8 mouse cellular contexts compared by ENCODE assay signal in genomic region chr5:116421791-116422481, GRCm38 (mm10). TPM values are rescaled to one million over a fixed set of nuclear protein-coding genes. Genes with fewer than 3 reads are reported as not detected.
DNase-seq lines count a peak whose midpoint lies in the region; ATAC-seq and TF ChIP-seq lines count a peak whose summit lies in the region.

No protein-coding gene starts in this region.

- DNase-seq in lung, adult 18-20 months = peak; percentile 48 to 64
- no peak for DNase-seq in lung, postnatal 10 days
- DNase-seq in midbrain, embryonic 14.5 days = no peak
- no peak for DNase-seq in c-Kit-positive CD71-positive TER-119-positive erythroid progenitor cells, embryonic 14.5 days (ENCODE audit: low spot score)
- DNase-seq in embryo, embryonic 10 days (ENCODE audit: low spot score) = no peak
- no peak for DNase-seq in spleen, postnatal 14 days (ENCODE audit: low spot score in 2 of 2)

- H3K4me2 ChIP-seq in intestine, embryonic 16.5 days (ENCODE audit: low read depth, low read length) = peak overlapping the region; percentile 63
- peak overlapping the region; percentile 51 for H3K4me2 ChIP-seq in midbrain, embryonic 14.5 days (ENCODE audit: low read length)

- 56% methylated on average over 22 of the region's 22 CpGs for WGBS in intestine, embryonic 16.5 days
- 57% methylated on average over 22 of the region's 22 CpGs for WGBS in midbrain, embryonic 14.5 days

- ATAC-seq in intestine, embryonic 16.5 days = no peak
- ATAC-seq in midbrain, embryonic 14.5 days (ENCODE audit: low FRiP score, low TSS enrichment) = no peak

- peak overlapping the region; percentile 46 for H3K4me3 ChIP-seq in embryonic fibroblast, embryonic 13.5 days (ENCODE audit: insufficient read depth, low read length)
- peak overlapping the region; percentile 43 for H3K4me3 ChIP-seq in intestine, embryonic 16.5 days (ENCODE audit: low read length)
- no peak overlapping the region for H3K4me3 ChIP-seq in midbrain, embryonic 14.5 days (replicated peaks; ENCODE audit: low read depth, low read length)

- peak; percentile 15; the same call in 1 of the 2 replicates for TF ChIP-seq POLR2A in embryonic fibroblast, embryonic 13.5 days (IDR thresholded peaks at IDR 0.05; ENCODE audit: low read depth, low read length)

- H3K36me3 ChIP-seq in intestine, embryonic 16.5 days (ENCODE audit: control insufficient read depth, insufficient read depth, low read length) = no peaks in the 10 kb centered on the region
- no peaks in the 10 kb centered on the region for H3K36me3 ChIP-seq in midbrain, embryonic 14.5 days (ENCODE audit: control insufficient read depth, insufficient read depth, low read length)

- H3K27me3 ChIP-seq in intestine, embryonic 16.5 days (replicated peaks; ENCODE audit: control insufficient read depth, insufficient read depth, low read length) = no peaks in the 10 kb centered on the region
- 0 out of 2 replicates have a peak, but pooled peaks cover 3% of the 10 kb centered on the region for H3K27me3 ChIP-seq in midbrain, embryonic 14.5 days (ENCODE audit: control insufficient read depth, insufficient read depth, low read length)

- H3K9ac ChIP-seq in intestine, embryonic 16.5 days (ENCODE audit: low read depth, low read length) = peak overlapping the region; percentile 63
- no peak overlapping the region for H3K9ac ChIP-seq in midbrain, embryonic 14.5 days (replicated peaks; ENCODE audit: low read length)

- H3K4me1 ChIP-seq in embryonic fibroblast, embryonic 13.5 days (ENCODE audit: control insufficient read depth, insufficient read depth, low read length) = peaks cover 3% of the 10 kb centered on the region
- H3K4me1 ChIP-seq in intestine, embryonic 16.5 days (ENCODE audit: control insufficient read depth, insufficient read depth, low read length) = peaks cover 13% of the 10 kb centered on the region
- H3K4me1 ChIP-seq in midbrain, embryonic 14.5 days (ENCODE audit: control insufficient read depth, insufficient read depth, low read length) = peaks cover 13% of the 10 kb centered on the region

- no peaks in the 10 kb centered on the region for H3K9me3 ChIP-seq in intestine, embryonic 16.5 days (ENCODE audit: control insufficient read depth, low read length)
- H3K9me3 ChIP-seq in midbrain, embryonic 14.5 days (ENCODE audit: control insufficient read depth, low read length) = no peaks in the 10 kb centered on the region

- peak overlapping the region; percentile 70 for H3K27ac ChIP-seq in embryonic fibroblast, embryonic 13.5 days (ENCODE audit: insufficient read depth, low read length)
- peak overlapping the region; percentile 64 for H3K27ac ChIP-seq in intestine, embryonic 16.5 days (ENCODE audit: low read length)
- no peak overlapping the region for H3K27ac ChIP-seq in midbrain, embryonic 14.5 days (replicated peaks; ENCODE audit: low read depth, low read length)

- TF ChIP-seq CTCF in embryonic fibroblast, embryonic 13.5 days (IDR thresholded peaks at IDR 0.05; ENCODE audit: borderline replicate concordance, insufficient read depth, low read length) = no peak

RNA-seq across cellular contexts. Expression of gene Hspb8, which starts 0.7 kb away (rescaled TPM):
- 46.5 and 59.1 TPM in 2 replicates for polyA plus RNA-seq in embryonic fibroblast, embryonic 13.5 days (2011; ENCODE audit: insufficient read length, low read depth, missing spikeins)
- polyA plus RNA-seq in intestine, embryonic 16.5 days (2015; fragmentation: Nextera tagmentation; extraction: Ambion mirVana) = 11.3 and 11.8 TPM in 2 replicates
- polyA plus RNA-seq in midbrain, embryonic 14.5 days (2014; fragmentation: Nextera tagmentation; extraction: Ambion mirVana) = 1.9 and 3.7 TPM in 2 replicates

Comparison
In these comparisons a context has a peak if more than half of its experiments do, and no peak if none do; other contexts are left out.
1. DNase-seq: peak in lung, adult 18-20 months (2 of 2); none in lung, postnatal 10 days (single experiment), midbrain, embryonic 14.5 days (single experiment), c-Kit-positive CD71-positive TER-119-positive erythroid progenitor cells, embryonic 14.5 days (single experiment), embryo, embryonic 10 days (single experiment) and spleen, postnatal 14 days (0 of 2).